Mouse (Mus musculus) lung, postnatal 0 days (tissue): ENCODE measurements around the gene Mxra7.

Experiments used
- CTCF ChIP-seq: IDR thresholded peaks from 2 replicates; pipeline ENCODE4 v1.5.1; 2016; ENCODE audit warnings: antibody characterized with exemption, mild to moderate bottlenecking
- EP300 ChIP-seq: IDR thresholded peaks from 2 replicates; pipeline ENCODE4 v1.6.1; 2016; ENCODE audit warnings: antibody characterized with exemption, mild to moderate bottlenecking, control low read depth

DNA sequence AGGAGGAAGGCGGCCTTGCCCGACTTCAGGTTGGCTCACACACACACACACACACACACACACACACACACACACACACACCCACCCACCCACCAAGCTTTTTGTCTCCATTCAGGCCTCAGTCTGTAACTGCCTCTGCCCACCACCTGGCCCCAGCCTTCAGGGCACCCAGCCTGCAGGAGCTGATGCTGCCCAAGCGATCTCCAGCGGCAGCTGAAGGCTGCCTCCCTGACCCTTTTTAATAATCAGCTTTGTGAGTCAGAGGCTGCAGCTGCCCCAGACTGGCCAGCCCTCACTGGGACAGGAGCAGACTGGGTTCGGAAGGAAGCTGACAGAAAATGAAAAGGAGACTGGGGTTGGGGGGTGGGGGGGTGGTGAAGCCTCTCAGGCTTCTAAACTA lies 2.6 kb downstream of the Mxra7 start:
- TF ChIP-seq CTCF (no peak), EP300 (no peak)
